Mouse (Mus musculus) myocyte (in vitro differentiated cells): ENCODE measurements around the gene Rab8a.

ENCODE experiments used
- E2F4 ChIP-seq: IDR thresholded peaks from one replicate; pipeline ENCODE4 v1.6.1; 2011; ENCODE audit warnings: mild to moderate bottlenecking, control low read depth, moderate library complexity; ENCODE audit not compliant: insufficient read depth
- MYOD1 ChIP-seq, 3 experiments: IDR thresholded peaks; one replicate each; pipeline ENCODE4 v1.6.1; 2011; ENCODE audit warnings: control low read depth in 2 of 3, low read depth in 2 of 3, mild to moderate bottlenecking in 2 of 3, moderate library complexity in 1 of 3; ENCODE audit not compliant: insufficient read length in 2 of 3, control insufficient read depth in 1 of 3
- POLR2A ChIP-seq: IDR thresholded peaks from one replicate; pipeline ENCODE4 v1.6.1; 2011; ENCODE audit warnings: low read depth, mild to moderate bottlenecking, control low read depth, moderate library complexity; ENCODE audit not compliant: insufficient read length

- TF ChIP-seq POLR2A (no peak), E2F4 (no peak), MYOD1 (IDR thresholded peaks at IDR 0.05; ENCODE audit: control insufficient read depth in 1 of 3, insufficient read length in 2 of 3, low read depth in 2 of 3) (no peak)
Observed at GRCm38 (mm10) chr8:72162821-72163220, 1.8 kb downstream of the Rab8a start.
